In genomic region chr4:66938489-66939061, GRCm38 (mm10) we compare ENCODE assay signal across 29 mouse cellular contexts.
DNase-seq lines count a peak whose midpoint lies in the region; ATAC-seq lines count a peak whose summit lies in the region.
"Had no signal": no experiment of that assay in that cellular context is flagged by ENCODE, and none has a peak within 500 bp of the region (broad histone marks: within the 10 kb centered on the region; RNA-seq: fewer than 3 reads in every experiment).

No protein-coding gene starts in this region.

- no peaks in the 10 kb centered on the region for H3K4me1 ChIP-seq in embryonic facial prominence, embryonic 14.5 days (ENCODE audit: control insufficient read depth, insufficient read depth, low read length)
- H3K4me1 ChIP-seq in embryonic facial prominence, embryonic 10.5 days: no peaks in the 10 kb centered on the region
- H3K4me1 ChIP-seq in neural tube, embryonic 11.5 days (ENCODE audit: control insufficient read depth, insufficient read depth, low read length): no peaks in the 10 kb centered on the region
- no peaks in the 10 kb centered on the region for H3K4me1 ChIP-seq in neural tube, embryonic 12.5 days
- H3K4me1 ChIP-seq: forebrain, embryonic 13.5 days; heart, embryonic 10.5 days; heart, embryonic 15.5 days; liver, embryonic 15.5 days; midbrain, embryonic 13.5 days; stomach, embryonic 15.5 days had no signal

- no peaks in the 10 kb centered on the region for H3K27me3 ChIP-seq in embryonic facial prominence, embryonic 14.5 days (replicated peaks; ENCODE audit: control insufficient read depth, insufficient read depth, low read length)
- no peaks in the 10 kb centered on the region for H3K27me3 ChIP-seq in embryonic facial prominence, embryonic 10.5 days (replicated peaks; ENCODE audit: low read depth, poor library complexity, severe bottlenecking)
- no peaks in the 10 kb centered on the region for H3K27me3 ChIP-seq in neural tube, embryonic 11.5 days (ENCODE audit: control insufficient read depth, insufficient read depth, low read length)
- no peaks in the 10 kb centered on the region for H3K27me3 ChIP-seq in neural tube, embryonic 12.5 days (replicated peaks)
- H3K27me3 ChIP-seq: forebrain, embryonic 13.5 days; heart, embryonic 15.5 days; hindbrain, embryonic 12.5 days; limb, embryonic 12.5 days; liver, embryonic 15.5 days; midbrain, embryonic 13.5 days; stomach, embryonic 15.5 days had no signal

- no peak overlapping the region for H3K27ac ChIP-seq in embryonic facial prominence, embryonic 14.5 days (replicated peaks; ENCODE audit: low read depth, low read length)
- no peak overlapping the region for H3K27ac ChIP-seq in embryonic facial prominence, embryonic 10.5 days (replicated peaks)
- no peak overlapping the region for H3K27ac ChIP-seq in neural tube, embryonic 11.5 days (ENCODE audit: low read depth, low read length)
- no peak overlapping the region for H3K27ac ChIP-seq in neural tube, embryonic 12.5 days
- H3K27ac ChIP-seq: forebrain, embryonic 13.5 days; heart, embryonic 10.5 days; heart, embryonic 15.5 days; hindbrain, embryonic 12.5 days; hindbrain, postnatal 0 days; layer of hippocampus, adult 2 months; left cerebral cortex, adult 2 months; limb, embryonic 12.5 days; liver, embryonic 15.5 days; midbrain, embryonic 13.5 days; stomach, embryonic 15.5 days had no signal

- no peak overlapping the region for H3K4me2 ChIP-seq in embryonic facial prominence, embryonic 14.5 days (ENCODE audit: low read depth, low read length)
- H3K4me2 ChIP-seq in neural tube, embryonic 11.5 days (ENCODE audit: low read depth): no peak overlapping the region
- no peak overlapping the region for H3K4me2 ChIP-seq in neural tube, embryonic 12.5 days (replicated peaks)
- H3K4me2 ChIP-seq: forebrain, embryonic 13.5 days; heart, embryonic 15.5 days; hindbrain, embryonic 12.5 days; limb, embryonic 12.5 days; liver, embryonic 15.5 days; lung, embryonic 14.5 days; midbrain, embryonic 13.5 days; stomach, embryonic 15.5 days had no signal

- DNase-seq in embryonic facial prominence, embryonic 14.5 days (ENCODE audit: low spot score): no peak
- no peak for DNase-seq in embryonic facial prominence, embryonic 10.5 days (ENCODE audit: low spot score)
- no peak for DNase-seq in neural tube, embryonic 11.5 days (ENCODE audit: low spot score)
- DNase-seq in neural tube, embryonic 10.5 days (ENCODE audit: extremely low spot score, low spot score): no peak
- no peak for DNase-seq in lung, postnatal 10 days
- DNase-seq in lung, postnatal 4 days: no peak
- DNase-seq: adrenal gland, adult 8-10 months; cerebellum, adult 9-10 months; gastrocnemius, postnatal 25 days; heart, adult 11 months; kidney, postnatal 36 days; lung, embryonic 14.5 days; retina, postnatal 1 day; right cerebral cortex, postnatal 25 days had no signal

- peak; percentile 57 for ATAC-seq in embryonic facial prominence, embryonic 14.5 days (ENCODE audit: low read depth)
- peak; percentile 41; the same call in 1 of the 2 replicates for ATAC-seq in neural tube, embryonic 11.5 days (ENCODE audit: insufficient read depth, low FRiP score, low TSS enrichment)
- ATAC-seq in neural tube, embryonic 12.5 days (ENCODE audit: low FRiP score, low read depth): 0 out of 2 replicates have a peak, but pooled peaks have one; percentile 56
- ATAC-seq: activated CD4-positive, CD25-positive, alpha-beta regulatory T cell, adult 4 months; CD4-positive, CD25-positive, alpha-beta regulatory T cell, adult 4 months; forebrain, embryonic 13.5 days; hindbrain, postnatal 0 days; intestine, postnatal 0 days; midbrain, embryonic 13.5 days had no signal

- H3K9ac ChIP-seq in embryonic facial prominence, embryonic 14.5 days (ENCODE audit: low read depth, low read length): no peak overlapping the region
- H3K9ac ChIP-seq in neural tube, embryonic 11.5 days (ENCODE audit: low read length): no peak overlapping the region
- H3K9ac ChIP-seq in neural tube, embryonic 12.5 days: no peak overlapping the region
- H3K9ac ChIP-seq: forebrain, embryonic 13.5 days; heart, embryonic 15.5 days; hindbrain, embryonic 12.5 days; limb, embryonic 12.5 days; liver, embryonic 15.5 days; lung, embryonic 14.5 days; midbrain, embryonic 13.5 days; stomach, embryonic 15.5 days had no signal

- H3K4me3 ChIP-seq in embryonic facial prominence, embryonic 14.5 days (ENCODE audit: low read depth, low read length): no peak overlapping the region
- H3K4me3 ChIP-seq in embryonic facial prominence, embryonic 10.5 days: no peak overlapping the region
- no peak overlapping the region for H3K4me3 ChIP-seq in neural tube, embryonic 11.5 days (ENCODE audit: low read depth, low read length)
- H3K4me3 ChIP-seq in neural tube, embryonic 12.5 days: no peak overlapping the region
- H3K4me3 ChIP-seq: forebrain, embryonic 13.5 days; heart, embryonic 10.5 days; heart, embryonic 15.5 days; hindbrain, embryonic 12.5 days; layer of hippocampus, adult 2 months; left cerebral cortex, adult 2 months; limb, embryonic 12.5 days; liver, embryonic 15.5 days; midbrain, embryonic 13.5 days; stomach, embryonic 15.5 days had no signal

- H3K36me3 ChIP-seq in embryonic facial prominence, embryonic 14.5 days (ENCODE audit: control insufficient read depth, insufficient read depth, low read length): no peaks in the 10 kb centered on the region
- H3K36me3 ChIP-seq in embryonic facial prominence, embryonic 10.5 days (replicated peaks): no peaks in the 10 kb centered on the region
- H3K36me3 ChIP-seq in neural tube, embryonic 11.5 days (ENCODE audit: control insufficient read depth, insufficient read depth, low read length): no peaks in the 10 kb centered on the region
- no peaks in the 10 kb centered on the region for H3K36me3 ChIP-seq in neural tube, embryonic 12.5 days
- H3K36me3 ChIP-seq: heart, embryonic 10.5 days; heart, embryonic 15.5 days; hindbrain, embryonic 12.5 days; limb, embryonic 12.5 days; liver, embryonic 15.5 days; midbrain, embryonic 13.5 days; stomach, embryonic 15.5 days had no signal

- H3K9me3 ChIP-seq in embryonic facial prominence, embryonic 14.5 days (ENCODE audit: control insufficient read depth, low read length): no peaks in the 10 kb centered on the region
- H3K9me3 ChIP-seq in embryonic facial prominence, embryonic 10.5 days: no peaks in the 10 kb centered on the region
- no peaks in the 10 kb centered on the region for H3K9me3 ChIP-seq in neural tube, embryonic 11.5 days (ENCODE audit: control insufficient read depth, low read length)
- H3K9me3 ChIP-seq in neural tube, embryonic 12.5 days: no peaks in the 10 kb centered on the region
- H3K9me3 ChIP-seq: forebrain, embryonic 13.5 days; heart, embryonic 10.5 days; heart, embryonic 15.5 days; hindbrain, embryonic 12.5 days; limb, embryonic 12.5 days; liver, embryonic 15.5 days; midbrain, embryonic 13.5 days; stomach, embryonic 15.5 days had no signal

- 66% methylated on average over 4 of the region's 4 CpGs for WGBS in embryonic facial prominence, embryonic 14.5 days
- WGBS in embryonic facial prominence, embryonic 10.5 days: 81% methylated on average over 4 of the region's 4 CpGs
- 66% methylated on average over 4 of the region's 4 CpGs for WGBS in neural tube, embryonic 11.5 days
- WGBS in neural tube, embryonic 12.5 days: 56% methylated on average over 4 of the region's 4 CpGs
